Mouse (Mus musculus) embryonic stem cell, embryonic (primary cell): ENCODE measurements at regions not wholly inside any gene's neighbourhood (a gene's known extent, or its start where the extent isn't known, plus 50 kb on each side); places are given as distances from the start of the nearest gene placed in this dataset.

Experiments
- CTCF ChIA-PET, 4 experiments: fragments of 300-600 bp in 2 of 4; fragments of 350-600 bp in 2 of 4; sonication (Branson Sonifier 250); formaldehyde crosslinking; loops; one replicate each; lab custom pipeline; 2022; ENCODE audit warnings: inconsistent platforms in 2 of 4; lab: Charles Lee
- POLR2A ChIA-PET, 4 experiments: fragments of 300-600 bp in 2 of 4; fragments of 350-600 bp in 2 of 4; sonication (Branson Sonifier 250); formaldehyde crosslinking; loops; one replicate each; lab custom pipeline; 2022; ENCODE audit warnings: antibody characterized with exemption in 4 of 4, inconsistent platforms in 1 of 4; lab: Charles Lee

DNA sequence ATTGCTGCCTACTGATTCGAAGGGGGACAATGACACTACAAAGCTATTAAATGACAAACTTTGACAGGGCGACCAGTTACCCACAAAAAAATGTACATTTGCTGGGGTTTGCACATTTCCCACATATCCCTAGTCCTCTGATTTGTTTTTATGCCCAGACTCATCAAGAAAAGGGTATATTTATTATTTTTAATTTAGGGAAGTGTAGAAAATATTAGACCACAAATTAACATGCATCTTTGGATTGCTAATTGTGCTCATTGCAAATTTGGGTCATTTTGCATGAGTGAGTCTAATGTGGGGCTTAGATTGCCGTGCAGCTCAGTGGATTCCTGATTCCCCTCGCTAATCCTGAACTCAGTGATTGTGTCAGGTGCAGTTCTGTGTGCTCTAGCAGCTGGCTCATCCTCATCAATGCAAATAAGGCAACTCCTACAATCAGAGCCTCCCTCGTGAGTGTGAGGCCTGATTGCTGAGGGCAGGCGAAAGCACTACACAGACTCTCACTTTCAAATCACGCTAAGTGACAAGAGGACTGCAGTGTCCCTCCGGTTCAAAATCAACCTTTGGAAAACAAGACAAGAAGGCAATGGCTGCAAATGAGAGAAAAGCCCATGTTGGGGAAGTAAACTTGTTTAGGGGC, 156.7 kb upstream of the Tmem161b start:
- ChIA-PET CTCF (no interaction called here), POLR2A (interaction anchor here in 1 of 4 experiments (0.7 kb wide), 1 partner anchor 581 kb away, joined by 7 read pairs; no protein-coding TSS in a partner anchor)

DNA sequence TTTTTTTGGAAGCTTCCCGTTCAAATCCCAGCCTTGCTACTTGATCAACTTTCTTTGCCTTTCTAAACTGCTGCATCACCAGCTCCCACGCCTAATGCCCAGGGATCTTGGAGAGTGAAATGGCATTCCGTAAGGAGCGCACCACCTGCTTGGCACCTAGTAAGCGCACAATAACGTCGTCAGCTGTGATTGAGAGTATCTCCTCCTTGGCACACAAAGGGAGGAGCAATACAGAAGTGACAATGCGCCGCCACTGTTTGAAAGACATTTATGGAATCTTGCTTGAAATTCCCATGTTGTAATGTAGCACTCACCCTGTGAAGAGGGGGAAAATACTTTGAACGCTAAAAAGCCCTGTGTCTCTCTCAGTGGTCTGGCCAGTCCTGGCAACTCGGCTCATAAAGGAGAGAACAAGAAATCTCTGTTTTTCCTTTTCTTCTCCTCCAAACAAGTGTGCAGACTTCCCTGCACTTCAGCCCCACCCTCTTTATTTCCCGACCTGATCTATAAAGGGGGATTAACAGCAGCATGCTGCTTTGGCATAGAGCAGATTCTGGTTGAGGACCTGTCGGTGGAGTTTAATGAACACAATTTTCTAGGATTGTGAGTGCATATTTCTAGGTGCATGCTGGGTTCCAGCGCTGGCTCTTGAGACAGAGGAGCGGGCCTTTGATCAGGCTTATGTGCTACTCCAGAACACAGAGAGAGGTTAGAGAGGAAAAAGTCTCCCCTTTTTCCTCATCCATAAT, 155.7 kb upstream of the Tmem161b start:
- ChIA-PET CTCF (interaction anchor here in 1 of 4 experiments (0.6 kb wide), 1 partner anchor 35 kb away, joined by 5 read pairs; no protein-coding TSS in a partner anchor), POLR2A (no interaction called here)

DNA sequence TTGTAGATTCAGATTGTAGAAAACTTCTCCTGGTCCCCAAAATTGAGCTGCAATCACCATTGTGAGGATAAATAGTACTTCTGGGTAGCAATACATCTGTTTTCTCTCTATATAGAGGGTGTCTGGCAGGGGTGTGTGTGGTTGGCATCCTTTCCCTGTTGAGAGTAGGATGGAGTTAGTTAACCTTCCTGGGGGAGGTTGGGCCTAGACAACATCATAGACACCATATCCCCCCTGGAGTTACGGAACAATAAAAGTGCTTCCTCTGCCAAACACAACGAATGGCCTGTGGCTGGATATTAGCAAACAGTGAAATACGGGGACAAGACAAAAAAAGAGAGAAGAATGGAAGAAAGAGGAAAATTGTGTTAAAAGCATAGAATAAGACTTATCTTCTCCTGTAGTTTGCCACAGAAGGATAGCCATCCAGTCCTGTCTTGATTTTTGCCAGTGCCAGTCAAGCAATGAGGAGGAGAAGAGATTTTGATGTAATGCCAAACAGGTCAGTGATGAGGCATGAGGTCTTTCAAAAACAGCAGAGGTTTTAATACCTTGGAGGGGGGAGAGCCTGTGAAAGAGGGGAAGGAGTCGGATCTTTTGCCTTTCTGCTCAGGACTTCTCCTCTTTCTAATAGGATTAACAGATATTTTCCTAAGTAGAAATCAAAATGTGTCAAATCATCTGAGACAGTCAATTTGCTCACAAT, 155.0 kb upstream of the Tmem161b start:
- ChIA-PET POLR2A (no interaction called here), CTCF (no interaction called here)

DNA sequence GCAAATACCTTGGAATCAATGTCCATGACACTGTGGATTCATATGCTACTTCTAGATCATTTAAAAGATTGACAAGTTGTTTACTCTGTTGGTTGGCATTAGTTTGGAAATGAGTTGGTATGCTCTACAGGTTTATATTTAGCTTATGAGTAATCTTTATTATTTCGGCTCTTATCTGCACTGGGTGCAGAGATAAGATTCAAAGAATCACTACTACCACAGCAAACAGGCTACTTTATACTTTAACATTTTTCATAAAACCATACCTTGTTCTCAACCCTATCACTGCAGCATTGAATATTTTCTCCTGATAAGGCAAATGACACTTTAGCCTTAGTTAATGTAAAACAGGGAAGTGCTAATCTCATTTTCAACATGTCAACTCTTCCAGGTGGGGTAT, 153.7 kb upstream of the Tmem161b start:
- POLR2A ChIA-PET, result no interaction called here
- CTCF ChIA-PET, result no interaction called here
